Mouse (Mus musculus): ENCODE results near the gene Kiss1. TPM values are rescaled to one million over a fixed set of nuclear protein-coding genes. Genes with fewer than 3 reads are reported as not detected.

Kiss1 gene
- total RNA-seq, 2 experiments from 2014 or later = not detected

- DNase-seq (ENCODE audit: low spot score in 2 of 2) = no peak
These were observed 39.3 kb downstream of the Kiss1 start for GRCm38 (mm10) chr1:133361006-133361405.

- no peak for DNase-seq (ENCODE audit: low spot score in 2 of 2)
These were observed 40.4 kb downstream of the Kiss1 start for GRCm38 (mm10) chr1:133362103-133362502.

GRCm38 (mm10) chr1:133363276-133364021, 41.8 kb downstream of the Kiss1 start, which contains the start of gene Etnk2:
Gene Etnk2, plus strand, starts transcription at chr1:133363572.
- peak; percentile 40 to 53 for DNase-seq (ENCODE audit: low spot score in 2 of 2)

GRCm38 (mm10) chr1:133364022-133364630, 42.5 kb downstream of the Kiss1 start:
- DNase-seq (ENCODE audit: low spot score in 2 of 2) = no peak

- no peak for DNase-seq (ENCODE audit: low spot score in 2 of 2)
These were observed 43.2 kb downstream of the Kiss1 start for GRCm38 (mm10) chr1:133364890-133365289.

- DNase-seq (ENCODE audit: low spot score in 2 of 2) = no peak
These were observed 45.4 kb downstream of the Kiss1 start for GRCm38 (mm10) chr1:133366951-133367605.

GRCm38 (mm10) chr1:133367606-133368488, 46.2 kb downstream of the Kiss1 start:
- DNase-seq (ENCODE audit: low spot score in 2 of 2) = no peak

GRCm38 (mm10) chr1:133368644-133369043, 47.0 kb downstream of the Kiss1 start:
- DNase-seq (ENCODE audit: low spot score in 2 of 2) = no peak

- no peak for DNase-seq (ENCODE audit: low spot score in 2 of 2)
These were observed 48.7 kb downstream of the Kiss1 start for GRCm38 (mm10) chr1:133370352-133370751.

- no peak for DNase-seq (ENCODE audit: low spot score in 2 of 2)
These were observed 49.8 kb downstream of the Kiss1 start for GRCm38 (mm10) chr1:133371431-133371830.

GRCm38 (mm10) chr1:133372113-133372512, 50.4 kb downstream of the Kiss1 start:
- no peak for DNase-seq (ENCODE audit: low spot score in 2 of 2)

- DNase-seq (ENCODE audit: low spot score in 2 of 2) = no peak
These were observed 54.1 kb downstream of the Kiss1 start for GRCm38 (mm10) chr1:133375696-133376346.

GRCm38 (mm10) chr1:133377547-133377946, 55.9 kb downstream of the Kiss1 start:
- DNase-seq (ENCODE audit: low spot score in 2 of 2) = no peak

Other genes with a start within 250 kb of the Kiss1 start
- gene Ppp1r15b, start 190.7 kb upstream of the Kiss1 start, total RNA-seq (2021) = 10 to 100 TPM; 43.7 to 44.2 TPM
- 10 to 100 TPM; 54.5 to 59.0 TPM for gene Plekha6, start 157.7 kb upstream of the Kiss1 start, total RNA-seq (2021)
- gene Golt1a, start 12.1 kb upstream of the Kiss1 start, total RNA-seq (2021) = not detected
- gene Ren1, start 28.6 kb downstream of the Kiss1 start, total RNA-seq (2021) = under 1 TPM in 1 of 2 experiments, not detected in 1; 0.20 TPM
- gene Etnk2, start 41.7 kb downstream of the Kiss1 start, total RNA-seq (2021) = 1 to 10 TPM; 1.0 to 2.1 TPM
- gene Sox13, start 102.5 kb downstream of the Kiss1 start, total RNA-seq (2021) = 1 to 10 TPM; 7.4 to 7.9 TPM